Mouse (Mus musculus): ENCODE data around the gene Samhd1.

- no peak for TF ChIP-seq MYC (IDR thresholded peaks at IDR 0.05; ENCODE audit: low read depth, low read length)
- TF ChIP-seq CTCF (conservative IDR thresholded peaks at IDR 0.05 in 1 of 2, IDR thresholded peaks at IDR 0.05 in 1 of 2; ENCODE audit: low read depth in 2 of 2, low read length in 2 of 2), result no peak
- no peak for TF ChIP-seq TCF12 (IDR thresholded peaks at IDR 0.05; ENCODE audit: low read depth, low read length)
- no peak for TF ChIP-seq RAD21 (IDR thresholded peaks at IDR 0.05; ENCODE audit: low read depth, low read length)
- no peak for TF ChIP-seq ZMIZ1 (IDR thresholded peaks at IDR 0.05; ENCODE audit: low read depth, low read length)
- no peak for TF ChIP-seq MEF2A (IDR thresholded peaks at IDR 0.05; ENCODE audit: borderline replicate concordance, low read depth, low read length)
Observed at GRCm38 (mm10) chr2:157139251-157139802, 4.3 kb upstream of the Samhd1 start.

Data from CH12.LX (cell line).